In genomic region chr9:55937224-55937663, GRCm38 (mm10) we compare ENCODE assay signal across 8 mouse cellular contexts. TPM values are rescaled to one million over a fixed set of nuclear protein-coding genes. Genes with fewer than 3 reads are reported as not detected.
DNase-seq lines count a peak whose midpoint lies in the region; ATAC-seq and TF ChIP-seq lines count a peak whose summit lies in the region.

No protein-coding gene starts in this region.

- peak in 1 of 2 experiments; percentile 15 for DNase-seq in left cerebral cortex, adult 2 months (ENCODE audit: extremely low spot score in 1 of 2, low spot score in 2 of 2)
- DNase-seq in left cerebral cortex, adult 9 months (ENCODE audit: low spot score in 2 of 2) = no peak
- DNase-seq in R1 (ENCODE audit: low read depth, low spot score) = peak; percentile 47
- DNase-seq in midbrain, postnatal 0 days (ENCODE audit: low spot score) = peak; percentile 43
- DNase-seq in urinary bladder, postnatal 36 days (ENCODE audit: low spot score in 2 of 2) = no peak
- no peak for DNase-seq in urinary bladder, postnatal 25 days (ENCODE audit: low spot score)

- H3K9me3 ChIP-seq in forebrain, embryonic 13.5 days (replicated peaks) = no peaks in the 10 kb centered on the region
- no peaks in the 10 kb centered on the region for H3K9me3 ChIP-seq in kidney, embryonic 16.5 days (ENCODE audit: low read length)
- H3K9me3 ChIP-seq in midbrain, postnatal 0 days (ENCODE audit: low read length) = no peaks in the 10 kb centered on the region

- peak overlapping the region; percentile 85 for H3K4me3 ChIP-seq in left cerebral cortex, adult 2 months
- peak overlapping the region; percentile 79 for H3K4me3 ChIP-seq in forebrain, embryonic 13.5 days
- H3K4me3 ChIP-seq in kidney, embryonic 16.5 days (ENCODE audit: low read length) = peak overlapping the region; percentile 88
- peak overlapping the region; percentile 87 for H3K4me3 ChIP-seq in midbrain, postnatal 0 days (ENCODE audit: low read depth, low read length)

- H3K4me1 ChIP-seq in forebrain, embryonic 13.5 days = peaks cover 26% of the 10 kb centered on the region
- peaks cover 15% of the 10 kb centered on the region for H3K4me1 ChIP-seq in kidney, embryonic 16.5 days (ENCODE audit: insufficient read depth, low read length)
- H3K4me1 ChIP-seq in midbrain, postnatal 0 days (ENCODE audit: insufficient read depth, low read length) = no peaks in the 10 kb centered on the region

- 40% methylated on average over 5 of the region's 5 CpGs for WGBS in forebrain, embryonic 13.5 days
- WGBS in kidney, embryonic 16.5 days = 43% methylated on average over 5 of the region's 5 CpGs
- 15% methylated on average over 5 of the region's 5 CpGs for WGBS in midbrain, postnatal 0 days

- peak; percentile 3; the same call in 1 of the 2 replicates for ATAC-seq in forebrain, embryonic 13.5 days
- ATAC-seq in kidney, embryonic 16.5 days (ENCODE audit: low FRiP score, low TSS enrichment) = no peak
- peak; percentile 28; the same call in 1 of the 2 replicates for ATAC-seq in midbrain, postnatal 0 days (ENCODE audit: low FRiP score)

- intact Hi-C loops in left cerebral cortex, adult 2 months (cut with DNase I) = loop anchor here (5.0 to 10.0 kb wide), 2 partner anchors 105 to 612 kb away; partner anchors contain the start of genes Nrg4, Rcn2 and Tmem266

- peak overlapping the region; percentile 57 for H3K4me2 ChIP-seq in forebrain, embryonic 13.5 days
- peak overlapping the region; percentile 59 for H3K4me2 ChIP-seq in kidney, embryonic 16.5 days (replicated peaks; ENCODE audit: low read depth, low read length)
- peak overlapping the region; percentile 71 for H3K4me2 ChIP-seq in midbrain, postnatal 0 days (ENCODE audit: low read depth, low read length, poor library complexity, severe bottlenecking)

- no peaks in the 10 kb centered on the region for H3K27me3 ChIP-seq in forebrain, embryonic 13.5 days
- H3K27me3 ChIP-seq in kidney, embryonic 16.5 days (ENCODE audit: insufficient read depth, low read length) = no peaks in the 10 kb centered on the region
- H3K27me3 ChIP-seq in midbrain, postnatal 0 days (ENCODE audit: insufficient read depth, low read length) = no peaks in the 10 kb centered on the region

- H3K36me3 ChIP-seq in forebrain, embryonic 13.5 days (ENCODE audit: poor library complexity, severe bottlenecking) = no peaks in the 10 kb centered on the region
- H3K36me3 ChIP-seq in kidney, embryonic 16.5 days (ENCODE audit: insufficient read depth, low read length) = no peaks in the 10 kb centered on the region
- H3K36me3 ChIP-seq in midbrain, postnatal 0 days (ENCODE audit: insufficient read depth, low read length) = no peaks in the 10 kb centered on the region

- no peak overlapping the region for H3K27ac ChIP-seq in left cerebral cortex, adult 2 months
- H3K27ac ChIP-seq in forebrain, embryonic 13.5 days = peak overlapping the region; percentile 74
- peak overlapping the region; percentile 88 for H3K27ac ChIP-seq in kidney, embryonic 16.5 days (ENCODE audit: low read length)
- H3K27ac ChIP-seq in midbrain, postnatal 0 days (ENCODE audit: low read depth, low read length) = peak overlapping the region; percentile 95

- peak overlapping the region; percentile 84 for H3K9ac ChIP-seq in forebrain, embryonic 13.5 days
- H3K9ac ChIP-seq in kidney, embryonic 16.5 days (replicated peaks; ENCODE audit: low read length) = peak overlapping the region; percentile 91
- peak overlapping the region; percentile 93 for H3K9ac ChIP-seq in midbrain, postnatal 0 days (replicated peaks; ENCODE audit: low read length, poor library complexity, severe bottlenecking)

- TF ChIP-seq CTCF in left cerebral cortex, adult 2 months (IDR thresholded peaks at IDR 0.05) = no peak
- peak; percentile 33; the same call in 1 of the 2 replicates for TF ChIP-seq CTCF in midbrain, postnatal 0 days (IDR thresholded peaks at IDR 0.05)

RNA-seq across cellular contexts. Expression of gene Scaper, which starts 0.7 kb away (rescaled TPM):
- total RNA-seq in left cerebral cortex, adult 2 months (2021) = 10 to 100 TPM; 31.9 to 33.1 TPM
- polyA plus RNA-seq in forebrain, embryonic 13.5 days (2015; fragmentation: Nextera tagmentation; extraction: Ambion mirVana) = 24.5 and 26.1 TPM in 2 replicates
- polyA plus RNA-seq in kidney, embryonic 16.5 days (2015; fragmentation: Nextera tagmentation; extraction: Ambion mirVana) = 8.8 and 10.0 TPM in 2 replicates
- 40.5 and 45.4 TPM in 2 replicates for total RNA-seq in midbrain, postnatal 0 days (2014; rRNA removed)
- polyA plus RNA-seq in midbrain, postnatal 0 days (2015; fragmentation: Nextera tagmentation; extraction: Ambion mirVana) = 33.6 and 36.8 TPM in 2 replicates

Comparison
In these comparisons a context has a peak if more than half of its experiments do, and no peak if none do; other contexts are left out.
1. DNase-seq: peak in R1 (single experiment) and midbrain, postnatal 0 days (single experiment); none in left cerebral cortex, adult 9 months (0 of 2), urinary bladder, postnatal 36 days (0 of 2) and urinary bladder, postnatal 25 days (single experiment).
2. Peak in every context shown above with its lines, with median percentiles within 50 percentile points of each other: H3K4me3 ChIP-seq, H3K4me2 ChIP-seq and H3K9ac ChIP-seq.